Mouse (Mus musculus): ENCODE measurements around the gene Ppp1r15a. TPM values are rescaled to one million over a fixed set of nuclear protein-coding genes. Genes with fewer than 3 reads are reported as not detected.
"Not testable (repeated sequence)": the region's sequence is repeated elsewhere in the genome, so short reads cannot be mapped to it uniquely, and the experiment has no call there.

Gene Ppp1r15a
- total RNA-seq, 2 experiments from 2014 or later: 28.6 to 63.5 TPM

- DNase-seq (ENCODE audit: low spot score): not testable (repeated sequence)
These were observed 41.1 kb downstream of the Ppp1r15a start for GRCm38 (mm10) chr7:45484985-45485384.

- no peak for DNase-seq (ENCODE audit: low spot score)
These were observed 43.9 kb downstream of the Ppp1r15a start for GRCm38 (mm10) chr7:45482166-45482565.

GRCm38 (mm10) chr7:45481374-45481927 lies 44.6 kb downstream of the Ppp1r15a start, which contains the start of gene Tulp2:
Gene Tulp2 (plus strand): TSS chr7:45481877.
- DNase-seq (ENCODE audit: low spot score): peak; percentile 76

- DNase-seq (ENCODE audit: low spot score): not testable (repeated sequence)
These were observed 45.8 kb downstream of the Ppp1r15a start for GRCm38 (mm10) chr7:45480310-45480709.

GRCm38 (mm10) chr7:45478774-45479173 lies 47.3 kb downstream of the Ppp1r15a start:
- DNase-seq (ENCODE audit: low spot score): no peak

- peak; percentile 78 for DNase-seq (ENCODE audit: low spot score)
These were observed 49.1 kb downstream of the Ppp1r15a start for GRCm38 (mm10) chr7:45477003-45477402.

GRCm38 (mm10) chr7:45476453-45476852 lies 49.6 kb downstream of the Ppp1r15a start:
- no peak for DNase-seq (ENCODE audit: low spot score)

GRCm38 (mm10) chr7:45475291-45475969 lies 50.6 kb downstream of the Ppp1r15a start:
- peak; percentile 58 for DNase-seq (ENCODE audit: low spot score)

Other genes with a start within 250 kb of the Ppp1r15a start
- not detected for gene Slc6a21, start 248.8 kb downstream of the Ppp1r15a start, total RNA-seq (2021)
- gene Trpm4, start 192.5 kb downstream of the Ppp1r15a start, total RNA-seq (2021): 10 to 100 TPM; 25.9 to 31.3 TPM
- 100 to 1,000 TPM; 877 to 904 TPM for gene Hrc, start 191.0 kb downstream of the Ppp1r15a start, total RNA-seq (2021)
- under 1 TPM; 0.11 to 0.21 TPM for gene Ppfia3, start 159.2 kb downstream of the Ppp1r15a start, total RNA-seq (2021)
- gene Lin7b, start 155.7 kb downstream of the Ppp1r15a start, total RNA-seq (2021): not detected
- gene Snrnp70, start 130.5 kb downstream of the Ppp1r15a start, total RNA-seq (2021): 10 to 100 TPM; 60.3 to 65.4 TPM
- gene Kcna7, start 120.6 kb downstream of the Ppp1r15a start, total RNA-seq (2021): 10 to 100 TPM; 83.7 to 93.5 TPM
- gene Ntf5, start 112.6 kb downstream of the Ppp1r15a start, total RNA-seq (2021): 1 to 10 TPM; 4.3 to 4.7 TPM
- under 1 TPM; 0.47 to 0.59 TPM for gene Lhb, start 105.4 kb downstream of the Ppp1r15a start, total RNA-seq (2021)
- 100 to 1,000 TPM; 321 to 326 TPM for gene Gys1, start 91.4 kb downstream of the Ppp1r15a start, total RNA-seq (2021)
- 10 to 100 TPM; 26.6 to 27.9 TPM for gene Ruvbl2, start 88.2 kb downstream of the Ppp1r15a start, total RNA-seq (2021)
- gene Ftl1, start 66.4 kb downstream of the Ppp1r15a start, total RNA-seq (2021): 100 to 1,000 TPM; 109 to 151 TPM
- gene Bax, start 59.4 kb downstream of the Ppp1r15a start, total RNA-seq (2021): 10 to 100 TPM; 14.2 to 16.6 TPM
- gene Tulp2, start 44.4 kb downstream of the Ppp1r15a start, total RNA-seq (2021): not detected
- 1 to 10 TPM; 8.1 to 9.6 TPM for gene Gm45808, start 39.5 kb downstream of the Ppp1r15a start, total RNA-seq (2021)
- gene Dhdh, start 37.5 kb downstream of the Ppp1r15a start, total RNA-seq (2021): 10 to 100 TPM; 22.6 to 22.9 TPM
- 10 to 100 TPM; 63.3 to 68.6 TPM for gene Nucb1, start 15.9 kb downstream of the Ppp1r15a start, total RNA-seq (2021)
- 1 to 10 TPM; 5.2 to 5.3 TPM for gene Plekha4, start 62 bp upstream of the Ppp1r15a start, total RNA-seq (2021)
- gene Hsd17b14, start 28.6 kb upstream of the Ppp1r15a start, total RNA-seq (2021): 1 to 10 TPM in 1 of 2 experiments, under 1 TPM in 1; 0.91 to 1.9 TPM
- gene Bcat2, start 43.9 kb upstream of the Ppp1r15a start, total RNA-seq (2021): 10 to 100 TPM; 95.0 to 98.1 TPM
- gene Fgf21, start 89.2 kb upstream of the Ppp1r15a start, total RNA-seq (2021): not detected
- gene Fut1, start 91.0 kb upstream of the Ppp1r15a start, total RNA-seq (2021): not detected
- not detected for gene Izumo1, start 95.5 kb upstream of the Ppp1r15a start, total RNA-seq (2021)
- 1 to 10 TPM; 5.5 to 8.5 TPM for gene Rasip1, start 101.2 kb upstream of the Ppp1r15a start, total RNA-seq (2021)
- gene Mamstr, start 113.7 kb upstream of the Ppp1r15a start, total RNA-seq (2021): 10 to 100 TPM; 17.6 to 18.7 TPM
- gene Fut2, start 140.1 kb upstream of the Ppp1r15a start, total RNA-seq (2021): under 1 TPM in 1 of 2 experiments, not detected in 1; 0.11 TPM
- gene Ntn5, start 157.8 kb upstream of the Ppp1r15a start, total RNA-seq (2021): under 1 TPM; 0.14 to 0.26 TPM
- under 1 TPM; 0.09 TPM for gene Sec1, start 168.1 kb upstream of the Ppp1r15a start, total RNA-seq (2021)
- gene Car11, start 173.6 kb upstream of the Ppp1r15a start, total RNA-seq (2021): 10 to 100 TPM; 11.1 to 17.3 TPM
- 10 to 100 TPM; 19.4 to 22.9 TPM for gene Dbp, start 178.8 kb upstream of the Ppp1r15a start, total RNA-seq (2021)
- 100 to 1,000 TPM; 442 to 461 TPM for gene Rpl18, start 189.2 kb upstream of the Ppp1r15a start, total RNA-seq (2021)
- gene Sphk2, start 191.7 kb upstream of the Ppp1r15a start, total RNA-seq (2021): 10 to 100 TPM; 15.2 to 15.6 TPM
- under 1 TPM in 1 of 2 experiments, not detected in 1; 0.18 TPM for gene Fam83e, start 194.9 kb upstream of the Ppp1r15a start, total RNA-seq (2021)
- not detected for gene Spaca4, start 199.5 kb upstream of the Ppp1r15a start, total RNA-seq (2021)

Data from gastrocnemius, adult 18-20 months (tissue).